Mouse (Mus musculus) brain, embryonic 14.5 days (tissue): ENCODE measurements around the gene Ppef2.

Source experiments
- CTCF ChIP-seq: fragments of 200-500 bp; IDR thresholded peaks from 2 replicates; pipeline ENCODE4 v1.5.1; 2012; ENCODE audit warnings: inconsistent platforms, mild to moderate bottlenecking, moderate library complexity, borderline replicate concordance; ENCODE audit not compliant: insufficient read depth, insufficient read length; ENCODE audit errors: extremely low read depth
- POLR2A ChIP-seq: fragments of 200-500 bp; IDR thresholded peaks from 2 replicates; pipeline ENCODE4 v1.6.1; 2012; ENCODE audit warnings: mild to moderate bottlenecking, inconsistent platforms, borderline replicate concordance; ENCODE audit not compliant: poor library complexity, insufficient read depth, insufficient read length, severe bottlenecking; ENCODE audit errors: extremely low read depth

DNA sequence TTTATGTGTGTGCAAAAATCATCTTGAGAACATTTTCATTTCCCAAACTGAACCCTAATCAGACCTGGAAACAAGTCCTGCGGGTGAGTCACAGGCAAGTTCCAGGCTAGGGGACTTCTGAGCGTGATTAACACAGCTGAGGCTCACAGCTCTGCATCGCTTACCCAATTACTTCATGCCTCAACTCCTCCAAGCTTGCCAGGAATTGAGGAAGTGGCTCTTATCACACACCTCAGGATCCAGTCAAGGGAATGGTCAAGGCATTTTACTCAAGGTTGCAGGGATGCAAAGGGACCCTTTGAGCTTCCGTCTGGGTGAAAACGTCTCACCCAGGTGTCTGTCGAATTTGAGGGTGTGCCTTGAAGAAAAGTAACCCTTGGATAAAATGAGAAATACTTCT, 36.3 kb downstream of the Ppef2 start:
- no peak for TF ChIP-seq CTCF
- no peak for TF ChIP-seq POLR2A
